ENCODE assay signal across 27 mouse cellular contexts in genomic region chr2:142709326-142709725, GRCm38 (mm10).
A peak's percentile ranks its signal among the peaks of the same experiment; 100 is the strongest.
DNase-seq lines count a peak whose midpoint lies in the region; ATAC-seq and TF ChIP-seq lines count a peak whose summit lies in the region.
"Had no signal": no experiment of that assay in that cellular context is flagged by ENCODE, and none has a peak within 500 bp of the region (broad histone marks: within the 10 kb centered on the region; RNA-seq: fewer than 3 reads in every experiment).

No protein-coding gene starts in this region.

- H3K27ac ChIP-seq in cerebellum, adult 2 months (ENCODE audit: insufficient read depth, low read length) = no peak overlapping the region
- H3K27ac ChIP-seq: embryonic facial prominence, embryonic 15.5 days; forebrain, embryonic 15.5 days; heart, embryonic 15.5 days; hindbrain, embryonic 15.5 days; kidney, embryonic 15.5 days; limb, embryonic 13.5 days; liver, embryonic 13.5 days; neural tube, embryonic 13.5 days had no signal

- H3K27me3 ChIP-seq in cerebellum, adult 2 months (ENCODE audit: control insufficient read depth, insufficient read depth, low read length) = no peaks in the 10 kb centered on the region
- H3K27me3 ChIP-seq: embryonic facial prominence, embryonic 15.5 days; forebrain, embryonic 15.5 days; heart, embryonic 15.5 days; hindbrain, embryonic 15.5 days; kidney, embryonic 15.5 days; limb, embryonic 13.5 days; liver, embryonic 13.5 days; neural tube, embryonic 13.5 days had no signal

- H3K4me3 ChIP-seq in cerebellum, adult 2 months (replicated peaks; ENCODE audit: insufficient read depth, low read depth, low read length) = no peak overlapping the region
- H3K4me3 ChIP-seq: embryonic facial prominence, embryonic 15.5 days; forebrain, embryonic 15.5 days; heart, embryonic 15.5 days; hindbrain, embryonic 15.5 days; kidney, embryonic 15.5 days; limb, embryonic 13.5 days; liver, embryonic 13.5 days; myocyte; neural tube, embryonic 13.5 days had no signal

- DNase-seq in frontal cortex, adult 2 months (ENCODE audit: extremely low spot score in 1 of 2, low spot score in 1 of 2) = no peak
- peak; percentile 34 for DNase-seq in layer of hippocampus, adult 9-11 months
- no peak for DNase-seq in layer of hippocampus, postnatal 25 days (ENCODE audit: extremely low spot score in 1 of 2, low spot score in 1 of 2)
- peak; percentile 41 to 48 for DNase-seq in cerebellum, adult 2 months
- DNase-seq in cerebellum, postnatal 25 days = peak; percentile 41 to 55
- no peak for DNase-seq in T-cell, adult 2 months (ENCODE audit: low spot score)
- DNase-seq in urinary bladder, postnatal 10 days (ENCODE audit: low spot score) = no peak
- DNase-seq: adrenal gland, postnatal 25 days; gastrocnemius, postnatal 36 days; heart, postnatal 36 days; kidney, postnatal 36 days; liver, embryonic 13.5 days; lung, adult 2 months; lung, postnatal 36 days; midbrain, embryonic 14.5 days; thymus, postnatal 25 days had no signal

- no peak for TF ChIP-seq POLR2A in cerebellum, adult 2 months (IDR thresholded peaks at IDR 0.05; ENCODE audit: borderline replicate concordance, insufficient read depth, low read length)

- ATAC-seq in frontal cortex, adult (ENCODE audit: low TSS enrichment) = 0 out of 2 replicates have a peak, but pooled peaks have one; percentile 34
- ATAC-seq: CD4-positive, CD25-positive, alpha-beta regulatory T cell, adult 4 months; forebrain, embryonic 15.5 days; intestine, embryonic 16.5 days had no signal

- 25% methylated on average over 3 of the region's 3 CpGs for WGBS in cerebellum, adult 2 months

- H3K4me1 ChIP-seq in cerebellum, adult 2 months (ENCODE audit: control insufficient read depth, insufficient read depth, low read length) = no peaks in the 10 kb centered on the region
- H3K4me1 ChIP-seq: embryonic facial prominence, embryonic 15.5 days; forebrain, embryonic 15.5 days; heart, embryonic 15.5 days; hindbrain, embryonic 15.5 days; kidney, embryonic 15.5 days; limb, embryonic 13.5 days; liver, embryonic 13.5 days; neural tube, embryonic 13.5 days had no signal

- TF ChIP-seq CTCF in cerebellum, adult 2 months (IDR thresholded peaks at IDR 0.05; ENCODE audit: borderline replicate concordance, insufficient read depth, low read depth, low read length) = no peak

Comparison
In these comparisons a context has a peak if more than half of its experiments do, and no peak if none do; other contexts are left out.
1. DNase-seq: peak in layer of hippocampus, adult 9-11 months (single experiment), cerebellum, adult 2 months (2 of 2) and cerebellum, postnatal 25 days (2 of 2); none in frontal cortex, adult 2 months (0 of 2), layer of hippocampus, postnatal 25 days (0 of 2), T-cell, adult 2 months (single experiment) and urinary bladder, postnatal 10 days (single experiment).